Mouse (Mus musculus): ENCODE data around the gene Zfp1. TPM values are rescaled to one million over a fixed set of nuclear protein-coding genes. Genes with fewer than 3 reads are reported as not detected.

The Zfp1 gene
- total RNA-seq, 1 experiment = 18.7 TPM

- peak overlapping the region; percentile 43 to 46; a peak in 3 of 4 replicates for H3K4me3 ChIP-seq (ENCODE audit: insufficient read depth in 1 of 2, low read depth in 1 of 2, low read length in 2 of 2, poor library complexity in 1 of 2, severe bottlenecking in 1 of 2)
- no peaks in the 10 kb centered on the region for H3K36me3 ChIP-seq (ENCODE audit: control insufficient read depth, insufficient read depth, low read length, poor library complexity, severe bottlenecking)
- TF ChIP-seq HCFC1 (IDR thresholded peaks at IDR 0.05; ENCODE audit: borderline replicate concordance, insufficient read depth, low read length) (no peak), CHD2 (IDR thresholded peaks at IDR 0.05; ENCODE audit: low read depth, low read length) (no peak)
- H3K4me1 ChIP-seq (ENCODE audit: control insufficient read depth in 2 of 2, insufficient read depth in 2 of 2, low read length in 2 of 2, poor library complexity in 1 of 2) = peaks cover 0 to 34% of the 10 kb centered on the region in 2 experiments; a peak in 2 of 4 replicates
- peak overlapping the region; percentile 24; the same call in 1 of the 2 replicates for H3K9ac ChIP-seq (ENCODE audit: insufficient read depth, low read depth, low read length, poor library complexity, severe bottlenecking)
- H3K9me3 ChIP-seq (ENCODE audit: control insufficient read depth, insufficient read depth, low read depth, low read length) = no peaks in the 10 kb centered on the region
- H3K27ac ChIP-seq (ENCODE audit: insufficient read depth, low read depth, low read length, poor library complexity, severe bottlenecking) = no peak overlapping the region
- no peak for DNase-seq (ENCODE audit: low read depth, low spot score)
- in situ Hi-C loops (cut with MboI; ENCODE audit: low sequenced_read_pairs in 2 of 2, unreplicated experiment in 2 of 2) = no loop called here
Observed at GRCm38 (mm10) chr8:111628401-111628800, 14.8 kb upstream of the Zfp1 start.

- Histone ChIP-seq H3K4me3 (ENCODE audit: insufficient read depth in 1 of 2, low read depth in 1 of 2, low read length in 2 of 2, poor library complexity in 1 of 2, severe bottlenecking in 1 of 2) (peak overlapping the region; percentile 43 to 46; a peak in 3 of 4 replicates), H3K9me3 (ENCODE audit: control insufficient read depth, insufficient read depth, low read depth, low read length) (no peaks in the 10 kb centered on the region), H3K9ac (ENCODE audit: insufficient read depth, low read depth, low read length, poor library complexity, severe bottlenecking) (no peak overlapping the region), H3K36me3 (ENCODE audit: control insufficient read depth, insufficient read depth, low read length, poor library complexity, severe bottlenecking) (no peaks in the 10 kb centered on the region), H3K27ac (ENCODE audit: insufficient read depth, low read depth, low read length, poor library complexity, severe bottlenecking) (no peak overlapping the region), H3K4me1 (ENCODE audit: control insufficient read depth in 2 of 2, insufficient read depth in 2 of 2, low read length in 2 of 2, poor library complexity in 1 of 2) (peaks cover 0 to 30% of the 10 kb centered on the region in 2 experiments; a peak in 2 of 4 replicates)
- TF ChIP-seq ZC3H11A (IDR thresholded peaks at IDR 0.05; ENCODE audit: borderline replicate concordance, low read depth, low read length) = no peak
- no peak for TF ChIP-seq CHD2 (IDR thresholded peaks at IDR 0.05; ENCODE audit: low read depth, low read length)
- TF ChIP-seq MAFK (IDR thresholded peaks at IDR 0.05; ENCODE audit: insufficient read depth, low read depth, low read length) = no peak
- no peak for TF ChIP-seq HCFC1 (IDR thresholded peaks at IDR 0.05; ENCODE audit: borderline replicate concordance, insufficient read depth, low read length)
- no peak for TF ChIP-seq ZNF384 (IDR thresholded peaks at IDR 0.05; ENCODE audit: low read depth, low read length)
- in situ Hi-C loops (cut with MboI; ENCODE audit: low sequenced_read_pairs in 2 of 2, unreplicated experiment in 2 of 2) = no loop called here
- DNase-seq (ENCODE audit: low read depth, low spot score) = no peak
Observed at GRCm38 (mm10) chr8:111628894-111629501, 14.2 kb upstream of the Zfp1 start.

GRCm38 (mm10) chr8:111630105-111630521 lies 13.1 kb upstream of the Zfp1 start, which contains the start of gene Ldhd:
Gene Ldhd (minus strand): TSS chr8:111630374.
- peak within 1 kb of the TSS in 1 of 2 experiments; percentile 46; a peak in 2 of 4 replicates for H3K4me3 ChIP-seq (ENCODE audit: insufficient read depth in 1 of 2, low read depth in 1 of 2, low read length in 2 of 2, poor library complexity in 1 of 2, severe bottlenecking in 1 of 2)
- no peaks in the 10 kb centered on the region for H3K36me3 ChIP-seq (ENCODE audit: control insufficient read depth, insufficient read depth, low read length, poor library complexity, severe bottlenecking)
- TF ChIP-seq ZC3H11A (IDR thresholded peaks at IDR 0.05; ENCODE audit: borderline replicate concordance, low read depth, low read length) = no peak
- TF ChIP-seq CHD2 (IDR thresholded peaks at IDR 0.05; ENCODE audit: low read depth, low read length) = no peak
- TF ChIP-seq MAFK (IDR thresholded peaks at IDR 0.05; ENCODE audit: insufficient read depth, low read depth, low read length) = no peak
- TF ChIP-seq HCFC1 (IDR thresholded peaks at IDR 0.05; ENCODE audit: borderline replicate concordance, insufficient read depth, low read length) = no peak
- TF ChIP-seq ZNF384 (IDR thresholded peaks at IDR 0.05; ENCODE audit: low read depth, low read length) = no peak
- H3K4me1 ChIP-seq (ENCODE audit: control insufficient read depth in 2 of 2, insufficient read depth in 2 of 2, low read length in 2 of 2, poor library complexity in 1 of 2) = peaks cover 0 to 27% of the 10 kb centered on the region in 2 experiments; a peak in 2 of 4 replicates
- no peak within 1 kb of the TSS for H3K27ac ChIP-seq (ENCODE audit: insufficient read depth, low read depth, low read length, poor library complexity, severe bottlenecking)
- H3K9ac ChIP-seq (ENCODE audit: insufficient read depth, low read depth, low read length, poor library complexity, severe bottlenecking) = no peak within 1 kb of the TSS
- DNase-seq (ENCODE audit: low read depth, low spot score) = no peak
- in situ Hi-C loops (cut with MboI; ENCODE audit: low sequenced_read_pairs in 2 of 2, unreplicated experiment in 2 of 2) = no loop called here
- no peaks in the 10 kb centered on the region for H3K9me3 ChIP-seq (ENCODE audit: control insufficient read depth, insufficient read depth, low read depth, low read length)

GRCm38 (mm10) chr8:111631589-111631988 lies 11.6 kb upstream of the Zfp1 start:
- TF ChIP-seq ZC3H11A (IDR thresholded peaks at IDR 0.05; ENCODE audit: borderline replicate concordance, low read depth, low read length) = no peak
- TF ChIP-seq ZNF384 (IDR thresholded peaks at IDR 0.05; ENCODE audit: low read depth, low read length) = no peak
- no peak for TF ChIP-seq MAFK (IDR thresholded peaks at IDR 0.05; ENCODE audit: insufficient read depth, low read depth, low read length)
- TF ChIP-seq CHD2 (IDR thresholded peaks at IDR 0.05; ENCODE audit: low read depth, low read length) = no peak
- no peak for TF ChIP-seq HCFC1 (IDR thresholded peaks at IDR 0.05; ENCODE audit: borderline replicate concordance, insufficient read depth, low read length)
- peaks cover 0 to 25% of the 10 kb centered on the region in 2 experiments; a peak in 2 of 4 replicates for H3K4me1 ChIP-seq (ENCODE audit: control insufficient read depth in 2 of 2, insufficient read depth in 2 of 2, low read length in 2 of 2, poor library complexity in 1 of 2)
- DNase-seq (ENCODE audit: low read depth, low spot score) = no peak
- no peak overlapping the region for H3K27ac ChIP-seq (ENCODE audit: insufficient read depth, low read depth, low read length, poor library complexity, severe bottlenecking)
- in situ Hi-C loops (cut with MboI; ENCODE audit: low sequenced_read_pairs in 2 of 2, unreplicated experiment in 2 of 2) = no loop called here
- no peaks in the 10 kb centered on the region for H3K36me3 ChIP-seq (ENCODE audit: control insufficient read depth, insufficient read depth, low read length, poor library complexity, severe bottlenecking)
- no peaks in the 10 kb centered on the region for H3K9me3 ChIP-seq (ENCODE audit: control insufficient read depth, insufficient read depth, low read depth, low read length)
- no peak overlapping the region for H3K9ac ChIP-seq (ENCODE audit: insufficient read depth, low read depth, low read length, poor library complexity, severe bottlenecking)
- H3K4me3 ChIP-seq (ENCODE audit: insufficient read depth in 1 of 2, low read depth in 1 of 2, low read length in 2 of 2, poor library complexity in 1 of 2, severe bottlenecking in 1 of 2) = no peak overlapping the region
